Mouse (Mus musculus): ENCODE data around the gene Dync1i1.

- TF ChIP-seq GATA1 (IDR thresholded peaks at IDR 0.05; ENCODE audit: low read length) (no peak), TAL1 (IDR thresholded peaks at IDR 0.05; ENCODE audit: low read length) (no peak)
Observed at GRCm38 (mm10) chr6:5752128-5752527, 26.7 kb downstream of the Dync1i1 start.
